Mouse (Mus musculus) lung, postnatal 0 days (tissue): ENCODE measurements around the gene 1700016K19Rik.

Experiments used
- CTCF ChIP-seq: IDR thresholded peaks from 2 replicates; pipeline ENCODE4 v1.5.1; 2016; ENCODE audit warnings: antibody characterized with exemption, mild to moderate bottlenecking
- EP300 ChIP-seq: IDR thresholded peaks from 2 replicates; pipeline ENCODE4 v1.6.1; 2016; ENCODE audit warnings: antibody characterized with exemption, mild to moderate bottlenecking, control low read depth

DNA sequence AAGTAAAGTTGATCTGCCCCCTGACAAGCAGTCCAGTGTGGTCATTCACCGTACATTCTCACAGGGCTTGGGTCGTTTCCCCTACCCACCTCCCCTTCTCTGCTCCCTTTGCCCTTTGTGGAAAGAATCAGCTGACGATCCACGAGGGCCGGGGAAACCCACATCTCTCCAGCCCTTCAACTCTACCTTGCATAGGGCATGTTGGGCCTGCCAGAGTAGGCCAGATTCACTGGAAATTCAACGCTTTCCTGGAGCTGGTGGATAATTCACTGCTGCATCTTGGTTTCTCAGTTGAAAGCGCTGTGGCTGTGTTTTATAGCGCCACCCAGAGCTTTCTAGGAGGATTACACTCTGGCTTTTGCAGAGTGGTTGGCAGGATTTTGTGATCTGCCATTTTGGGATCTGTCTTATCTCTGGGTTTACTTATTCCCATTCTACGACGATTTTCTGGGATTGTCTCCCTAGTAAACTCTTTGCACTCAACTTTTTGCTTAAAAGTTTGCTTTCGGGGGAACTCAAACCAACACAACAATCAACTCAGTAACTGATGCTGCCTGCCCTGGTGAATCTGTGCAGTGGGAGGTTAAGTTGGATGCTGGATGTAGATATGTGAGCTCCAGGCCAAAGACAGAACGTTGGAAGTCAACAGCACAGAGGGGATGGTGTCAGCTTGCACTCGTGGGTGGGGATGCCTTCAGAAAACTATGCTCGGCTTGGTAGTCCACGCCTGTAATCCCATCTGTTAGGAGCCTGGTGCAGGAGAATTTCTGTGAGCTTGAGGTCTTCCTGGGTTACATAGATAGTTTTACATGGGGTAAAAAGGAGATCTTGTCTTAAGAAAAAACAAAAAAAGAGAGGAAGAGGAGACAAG is 8.5 kb upstream of the 1700016K19Rik start:
- TF ChIP-seq CTCF (peak; percentile 41), EP300 (no peak)
